Mouse (Mus musculus): ENCODE measurements at regions not wholly inside any gene's neighbourhood (a gene's known extent, or its start where the extent isn't known, plus 50 kb on each side); places are given as distances from the start of the nearest gene placed in this dataset.

GRCm38 (mm10) chr11:9739098-9739497 is 547.4 kb downstream of the Abca13 start:
- no peak for DNase-seq

GRCm38 (mm10) chr11:9780240-9780901 is 588.6 kb downstream of the Abca13 start:
- DNase-seq: no peak

- DNase-seq: peak; percentile 7
Measured at GRCm38 (mm10) chr11:9793175-9793828, 601.6 kb downstream of the Abca13 start.

GRCm38 (mm10) chr11:9839636-9840035 is 647.9 kb downstream of the Abca13 start:
- no peak for DNase-seq

- DNase-seq: no peak
Measured at GRCm38 (mm10) chr11:9868454-9869130, 676.9 kb downstream of the Abca13 start.
